Mouse (Mus musculus): ENCODE results near the gene Ahsa2. TPM values are rescaled to one million over a fixed set of nuclear protein-coding genes. Genes with fewer than 3 reads are reported as not detected.
A peak's percentile ranks its signal among the peaks of the same experiment; 100 is the strongest.
"Not testable (repeated sequence)": the region's sequence is repeated elsewhere in the genome, so short reads cannot be mapped to it uniquely, and the experiment has no call there.

Ahsa2 gene
- polyA plus RNA-seq, 1 experiment from 2014 or later, result 62.8 TPM

GRCm38 (mm10) chr11:23496661-23497060 is 1.2 kb downstream of the Ahsa2 start:
- H3K27me3 ChIP-seq (ENCODE audit: control insufficient read depth, insufficient read depth, low read length), result no peaks in the 10 kb centered on the region
- no peaks in the 10 kb centered on the region for H3K9me3 ChIP-seq (replicated peaks; ENCODE audit: control insufficient read depth, low read length)
- WGBS, result 31% methylated on average over 6 of the region's 6 CpGs
- H3K27ac ChIP-seq (ENCODE audit: low read length), result no peak overlapping the region
- H3K4me3 ChIP-seq (replicated peaks; ENCODE audit: low read length), result peak overlapping the region; percentile 85
- H3K4me2 ChIP-seq (ENCODE audit: low read depth, low read length), result peak overlapping the region; percentile 70
- H3K9ac ChIP-seq (ENCODE audit: low read length), result peak overlapping the region; percentile 91
- H3K4me1 ChIP-seq (ENCODE audit: control insufficient read depth, insufficient read depth, low read length), result peaks cover 11% of the 10 kb centered on the region
- H3K36me3 ChIP-seq (ENCODE audit: control insufficient read depth, insufficient read depth, low read length), result peaks cover 17% of the 10 kb centered on the region
- ATAC-seq (ENCODE audit: insufficient read depth, low FRiP score), result no peak

- H3K9me3 ChIP-seq (replicated peaks; ENCODE audit: control insufficient read depth, low read length), result no peaks in the 10 kb centered on the region
- H3K9ac ChIP-seq (ENCODE audit: low read length), result no peak overlapping the region
- no peak for ATAC-seq (ENCODE audit: insufficient read depth, low FRiP score)
- H3K36me3 ChIP-seq (ENCODE audit: control insufficient read depth, insufficient read depth, low read length), result peaks cover 30% of the 10 kb centered on the region
- 89% methylated on average over 6 of the region's 6 CpGs for WGBS
- H3K4me1 ChIP-seq (ENCODE audit: control insufficient read depth, insufficient read depth, low read length), result peaks cover 11% of the 10 kb centered on the region
- no peaks in the 10 kb centered on the region for H3K27me3 ChIP-seq (ENCODE audit: control insufficient read depth, insufficient read depth, low read length)
- no peak overlapping the region for H3K4me3 ChIP-seq (replicated peaks; ENCODE audit: low read length)
- H3K4me2 ChIP-seq (ENCODE audit: low read depth, low read length), result no peak overlapping the region
- no peak overlapping the region for H3K27ac ChIP-seq (ENCODE audit: low read length)
Measured at GRCm38 (mm10) chr11:23495231-23495630, 2.6 kb downstream of the Ahsa2 start.

GRCm38 (mm10) chr11:23492048-23492790 is 5.6 kb downstream of the Ahsa2 start:
- H3K9me3 ChIP-seq (replicated peaks; ENCODE audit: control insufficient read depth, low read length), result no peaks in the 10 kb centered on the region
- H3K27me3 ChIP-seq (ENCODE audit: control insufficient read depth, insufficient read depth, low read length), result no peaks in the 10 kb centered on the region
- peaks cover 11% of the 10 kb centered on the region for H3K4me1 ChIP-seq (ENCODE audit: control insufficient read depth, insufficient read depth, low read length)
- WGBS, result 86% methylated on average over 4 of the region's 4 CpGs
- ATAC-seq (ENCODE audit: insufficient read depth, low FRiP score), result no peak
- peaks cover 42% of the 10 kb centered on the region for H3K36me3 ChIP-seq (ENCODE audit: control insufficient read depth, insufficient read depth, low read length)
- H3K9ac ChIP-seq (ENCODE audit: low read length), result no peak overlapping the region
- H3K4me3 ChIP-seq (replicated peaks; ENCODE audit: low read length), result no peak overlapping the region
- no peak overlapping the region for H3K4me2 ChIP-seq (ENCODE audit: low read depth, low read length)
- H3K27ac ChIP-seq (ENCODE audit: low read length), result no peak overlapping the region

- Histone ChIP-seq H3K9me3 (replicated peaks; ENCODE audit: control insufficient read depth, low read length) (no peaks in the 10 kb centered on the region), H3K4me1 (ENCODE audit: control insufficient read depth, insufficient read depth, low read length) (no peaks in the 10 kb centered on the region), H3K4me3 (replicated peaks; ENCODE audit: low read length) (no peak overlapping the region), H3K27ac (ENCODE audit: low read length) (no peak overlapping the region), H3K36me3 (ENCODE audit: control insufficient read depth, insufficient read depth, low read length) (peaks cover 51% of the 10 kb centered on the region), H3K27me3 (ENCODE audit: control insufficient read depth, insufficient read depth, low read length) (no peaks in the 10 kb centered on the region), H3K4me2 (ENCODE audit: low read depth, low read length) (no peak overlapping the region), H3K9ac (ENCODE audit: low read length) (no peak overlapping the region)
- 73% methylated on average over 1 of the region's 1 CpGs for WGBS
- no peak for ATAC-seq (ENCODE audit: insufficient read depth, low FRiP score)
Measured at GRCm38 (mm10) chr11:23489955-23490354, 7.9 kb downstream of the Ahsa2 start.

- not testable (repeated sequence) for H3K4me3 ChIP-seq (replicated peaks; ENCODE audit: low read length); H3K27me3 ChIP-seq (ENCODE audit: control insufficient read depth, insufficient read depth, low read length); H3K36me3 ChIP-seq (ENCODE audit: control insufficient read depth, insufficient read depth, low read length); H3K27ac ChIP-seq (ENCODE audit: low read length); H3K4me1 ChIP-seq (ENCODE audit: control insufficient read depth, insufficient read depth, low read length); H3K9ac ChIP-seq (ENCODE audit: low read length); ATAC-seq (ENCODE audit: insufficient read depth, low FRiP score); H3K9me3 ChIP-seq (replicated peaks; ENCODE audit: control insufficient read depth, low read length); H3K4me2 ChIP-seq (ENCODE audit: low read depth, low read length)
- 89% methylated on average over 2 of the region's 2 CpGs for WGBS
Measured at GRCm38 (mm10) chr11:23465862-23466261, 32.0 kb downstream of the Ahsa2 start.

Small RNA genes within 50 kb of the gene (microRNA-seq; reads per million reads assigned to microRNA genes)
- gene Gm47279, result not detected

Other genes with a start within 250 kb of the Ahsa2 start
- 61.6 and 70.2 TPM in 2 replicates for gene Xpo1, start 242.0 kb downstream of the Ahsa2 start, polyA plus RNA-seq (2015; fragmentation: Nextera tagmentation; extraction: Ambion mirVana)
- 19.0 and 24.9 TPM in 2 replicates for gene Usp34, start 191.1 kb downstream of the Ahsa2 start, polyA plus RNA-seq (2015; fragmentation: Nextera tagmentation; extraction: Ambion mirVana)
- gene 1700093K21Rik, start 23.1 kb upstream of the Ahsa2 start, polyA plus RNA-seq (2015; fragmentation: Nextera tagmentation; extraction: Ambion mirVana), result not detected in 2 replicates
- gene 0610010F05Rik, start 135.6 kb upstream of the Ahsa2 start, polyA plus RNA-seq (2015; fragmentation: Nextera tagmentation; extraction: Ambion mirVana), result 21.6 and 23.3 TPM in 2 replicates
- 20.8 and 24.4 TPM in 2 replicates for gene Pus10, start 167.6 kb upstream of the Ahsa2 start, polyA plus RNA-seq (2015; fragmentation: Nextera tagmentation; extraction: Ambion mirVana)
- 20.1 and 24.3 TPM in 2 replicates for gene Pex13, start 167.9 kb upstream of the Ahsa2 start, polyA plus RNA-seq (2015; fragmentation: Nextera tagmentation; extraction: Ambion mirVana)